Mouse (Mus musculus): Measurements from ENCODE around the gene Specc1l.
"Not testable (repeated sequence)": the region's sequence is repeated elsewhere in the genome, so short reads cannot be mapped to it uniquely, and the experiment has no call there.

Gene Specc1l

DNA sequence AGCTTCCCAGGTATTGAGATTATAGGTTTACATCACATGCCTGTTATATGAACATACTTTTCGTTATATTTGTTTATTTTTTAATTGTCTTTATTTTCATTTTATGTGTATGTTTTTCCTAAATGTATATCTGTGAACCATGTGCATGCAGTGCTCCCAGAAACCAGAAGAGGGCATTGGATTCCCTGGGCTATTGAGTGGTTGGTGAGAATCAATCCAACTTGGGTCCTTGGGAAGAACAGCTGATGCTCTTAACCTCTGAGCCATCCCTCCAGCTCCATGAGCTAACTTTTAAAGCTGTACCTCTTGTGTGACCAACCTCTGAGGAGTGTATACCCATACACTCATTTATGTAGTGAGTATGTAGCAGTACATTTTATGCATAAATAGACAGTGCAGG lies 65.6 kb downstream of the Specc1l start:
- peak; percentile 38 for DNase-seq (ENCODE audit: low read depth, low spot score)

DNA sequence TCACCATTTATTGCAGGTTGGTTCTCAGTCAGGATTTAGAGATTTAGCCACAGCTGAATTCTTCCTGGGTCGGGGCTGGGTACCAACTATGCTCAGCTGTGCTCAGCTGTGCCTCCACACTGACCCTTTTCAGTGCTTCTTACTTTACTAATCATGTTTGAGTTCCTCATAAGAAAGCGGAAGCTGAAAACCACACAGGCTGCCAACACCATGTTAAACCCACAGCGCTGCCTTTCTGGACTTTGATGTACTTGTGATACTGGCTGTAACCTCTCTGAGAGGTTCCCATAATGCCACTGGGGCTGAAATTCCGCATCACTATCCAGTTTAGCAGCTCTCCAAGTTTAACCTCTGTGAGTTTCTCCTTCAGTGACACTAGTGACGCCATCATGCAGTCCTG lies 70.8 kb downstream of the Specc1l start:
- no peak for DNase-seq (ENCODE audit: low read depth, low spot score)

DNA sequence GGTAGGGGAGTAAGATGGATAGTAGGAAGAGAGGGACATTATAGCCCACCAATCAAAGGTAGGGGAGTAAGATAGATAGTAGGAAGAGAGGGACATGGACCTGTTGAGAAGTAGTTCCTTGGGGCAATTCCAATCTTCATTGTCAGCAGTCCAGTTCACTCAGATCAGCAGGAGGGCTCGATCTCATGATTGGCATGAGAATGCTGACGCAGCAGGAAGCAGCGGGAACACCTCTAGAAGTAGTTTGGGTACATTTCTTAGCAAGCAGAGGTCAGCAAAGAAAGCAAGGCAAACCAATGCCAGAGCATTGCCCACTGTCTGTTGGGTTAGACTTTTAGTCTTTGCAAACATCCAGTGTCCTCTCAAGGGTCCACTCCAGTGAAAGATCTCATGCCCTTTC lies 71.9 kb downstream of the Specc1l start:
- peak; percentile 69 for DNase-seq (ENCODE audit: low read depth, low spot score)

DNA sequence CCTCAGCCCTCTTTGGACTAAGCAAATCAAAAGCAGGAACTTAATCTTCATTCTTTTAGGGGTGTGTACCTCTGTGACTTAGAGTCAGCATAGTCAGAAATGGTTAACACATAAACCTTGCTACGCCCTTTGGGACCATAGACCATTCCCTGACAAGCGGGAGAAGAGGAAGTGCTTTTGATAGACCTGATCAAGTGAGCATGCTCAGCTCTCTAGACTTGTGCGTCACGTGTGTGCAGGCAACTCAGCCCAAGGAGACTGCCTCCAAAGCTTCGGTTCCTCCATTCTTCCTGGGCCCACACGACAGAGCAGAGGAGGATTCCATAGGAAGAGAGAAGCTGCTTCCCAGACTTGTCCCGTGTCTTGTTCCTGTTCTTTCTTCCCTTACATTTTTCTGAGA lies 76.7 kb downstream of the Specc1l start:
- DNase-seq (ENCODE audit: low read depth, low spot score), result no peak

DNA sequence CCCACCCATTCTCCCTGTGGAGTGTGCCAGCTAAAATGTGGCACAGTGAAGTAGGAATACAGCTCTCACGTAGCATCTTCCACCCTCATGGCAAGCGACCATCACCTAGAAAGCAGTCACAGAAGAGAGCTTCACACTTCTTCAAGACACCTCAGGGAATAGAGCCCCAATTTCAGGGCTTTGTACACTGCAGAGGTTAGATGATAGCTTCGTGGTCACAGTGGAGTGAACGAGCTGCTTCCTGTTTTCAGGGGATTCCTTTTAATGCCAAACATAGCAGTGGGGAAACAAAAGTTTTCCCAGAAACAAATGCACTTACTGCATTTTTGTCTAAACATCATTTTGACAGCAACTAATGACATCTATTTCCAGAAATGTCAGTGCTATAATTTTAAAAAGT lies 77.5 kb downstream of the Specc1l start:
- no peak for DNase-seq (ENCODE audit: low read depth, low spot score)

DNA sequence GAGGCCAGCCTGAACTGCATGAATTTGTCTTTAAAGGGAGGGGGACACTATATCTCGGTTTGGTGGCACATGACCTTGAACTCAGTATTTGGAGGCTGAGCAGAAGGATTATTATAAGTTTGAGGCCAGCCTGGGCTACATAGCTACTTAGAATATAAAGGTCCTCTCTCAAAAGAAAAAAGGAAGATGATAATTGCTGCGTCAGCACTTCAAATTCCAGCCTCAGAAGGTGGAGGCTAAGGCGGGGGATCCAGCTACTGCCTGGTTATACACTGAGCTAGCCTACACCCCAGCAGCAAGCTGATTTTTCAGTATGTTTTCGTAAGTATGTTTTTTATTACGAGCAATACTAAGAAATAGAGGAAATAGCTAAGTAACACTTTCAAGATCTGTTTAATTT lies 78.8 kb downstream of the Specc1l start:
- DNase-seq (ENCODE audit: low read depth, low spot score), result no peak

DNA sequence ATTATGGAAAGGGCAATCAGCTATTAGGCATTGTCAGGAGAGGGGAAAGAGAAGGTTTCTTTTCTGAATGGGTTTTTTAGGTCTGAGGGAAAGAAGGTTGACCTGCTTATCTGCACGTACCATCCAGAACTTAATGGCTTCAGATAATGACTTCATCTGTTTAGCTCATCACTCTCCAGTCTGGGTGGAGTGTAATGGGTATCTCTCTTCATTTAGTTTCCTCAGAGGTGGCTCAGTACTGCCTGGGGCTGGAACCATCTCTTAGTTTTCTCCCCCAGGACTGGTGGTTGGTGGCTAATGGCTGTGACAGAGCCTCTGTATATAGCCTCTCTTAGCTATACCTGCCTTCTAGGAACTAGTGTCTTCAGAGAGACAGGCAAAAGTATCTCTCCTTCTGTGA lies 79.5 kb downstream of the Specc1l start:
- no peak for DNase-seq (ENCODE audit: low read depth, low spot score)

DNA sequence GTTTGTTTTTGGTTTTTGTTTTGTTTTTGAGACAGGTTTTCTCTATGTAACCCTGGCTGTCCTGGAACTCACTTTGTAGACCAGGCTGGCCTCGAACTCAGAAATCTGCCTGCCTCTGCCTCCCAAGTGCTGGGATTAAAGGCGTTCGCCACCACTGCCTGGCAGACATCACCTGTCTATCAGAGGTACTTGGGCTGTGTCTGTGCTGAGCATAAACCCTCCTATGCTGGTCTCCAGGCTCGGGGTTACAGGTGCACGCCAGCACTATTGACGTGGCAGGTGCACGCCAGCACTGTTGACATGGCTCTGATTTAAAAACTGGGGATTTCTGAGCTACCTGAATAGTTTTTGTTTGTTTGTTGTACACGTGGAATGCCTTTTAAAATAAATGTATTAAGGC lies 80.3 kb downstream of the Specc1l start:
- DNase-seq (ENCODE audit: low read depth, low spot score), result not testable (repeated sequence)

DNA sequence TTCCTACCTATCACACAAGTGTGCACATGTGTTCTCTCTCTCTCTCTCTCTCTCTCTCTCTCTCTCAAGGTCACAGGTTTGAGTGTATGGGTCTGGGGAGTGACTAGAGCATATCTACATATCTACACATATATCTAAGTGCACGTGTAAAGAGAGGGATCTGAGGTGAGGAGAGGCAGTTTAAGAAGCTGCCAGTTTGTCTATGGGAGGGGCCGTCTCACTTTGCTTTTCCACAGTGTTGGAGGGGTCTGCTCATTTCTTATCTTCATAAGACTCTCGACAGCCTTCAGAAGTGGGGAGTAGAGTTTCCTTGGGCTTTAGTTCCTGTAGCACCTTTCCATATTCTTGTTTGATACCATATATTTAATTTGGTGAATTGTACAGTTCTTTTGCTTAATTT lies 81.4 kb downstream of the Specc1l start:
- no peak for DNase-seq (ENCODE audit: low read depth, low spot score)

DNA sequence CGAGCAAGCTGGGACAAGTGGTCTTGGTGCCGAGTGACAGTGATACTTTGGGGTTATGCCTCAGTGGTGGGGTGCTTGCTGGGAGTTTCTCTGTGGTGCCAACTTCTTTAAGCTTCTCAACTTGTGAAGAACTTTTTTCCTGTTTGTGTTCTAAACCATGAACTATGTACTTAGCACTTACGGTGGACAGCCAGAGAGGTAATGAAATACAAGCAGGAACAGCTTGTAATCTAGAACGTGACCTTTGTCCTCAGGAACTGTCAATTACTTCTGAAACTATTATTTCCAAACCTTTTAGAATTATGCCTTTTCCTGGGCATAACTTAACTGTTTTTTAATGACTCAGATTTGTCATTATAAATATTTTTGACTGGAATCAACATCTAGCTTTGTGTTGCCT lies 82.5 kb downstream of the Specc1l start:
- DNase-seq (ENCODE audit: low read depth, low spot score), result no peak

DNA sequence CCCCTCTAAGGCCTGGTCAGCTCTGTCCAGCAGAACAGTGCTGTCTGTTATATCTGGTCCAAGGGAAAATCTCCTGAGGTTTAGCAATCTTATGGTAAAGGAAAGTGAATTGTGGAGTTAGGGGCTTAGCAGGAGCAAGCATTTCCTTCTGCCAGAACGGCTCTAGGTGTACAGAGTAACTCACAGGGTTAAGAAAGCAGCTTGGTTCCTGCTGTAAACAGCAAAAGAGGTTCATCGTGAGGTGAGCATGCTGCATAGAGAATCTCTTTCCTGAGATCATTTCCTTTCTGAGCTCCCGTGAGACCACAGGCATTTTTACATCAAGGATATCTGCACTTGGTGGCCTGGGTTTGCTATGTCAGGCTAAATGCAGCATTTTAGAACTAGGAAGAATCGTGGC lies 83.1 kb downstream of the Specc1l start:
- no peak for DNase-seq (ENCODE audit: low read depth, low spot score)

DNA sequence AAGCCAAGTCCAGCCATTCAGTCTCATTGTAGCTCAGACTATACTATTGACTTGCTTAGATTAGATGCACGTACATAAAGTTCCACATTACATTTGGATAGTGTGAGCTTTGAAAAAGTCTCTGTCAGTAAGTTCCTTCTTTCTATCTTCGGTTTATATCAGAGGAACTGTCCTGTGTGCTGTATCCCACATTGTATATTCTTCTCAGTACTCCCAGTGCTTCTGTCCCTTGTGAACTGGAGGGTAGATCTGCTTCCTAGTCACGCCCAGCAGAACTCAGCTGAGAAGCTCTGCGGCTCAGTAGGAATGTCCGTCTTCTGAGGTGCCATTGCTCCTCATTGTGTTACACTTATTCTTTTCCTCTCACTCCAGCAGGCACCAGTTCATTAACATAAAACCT lies 86.7 kb downstream of the Specc1l start:
- no peak for DNase-seq (ENCODE audit: low read depth, low spot score)

DNA sequence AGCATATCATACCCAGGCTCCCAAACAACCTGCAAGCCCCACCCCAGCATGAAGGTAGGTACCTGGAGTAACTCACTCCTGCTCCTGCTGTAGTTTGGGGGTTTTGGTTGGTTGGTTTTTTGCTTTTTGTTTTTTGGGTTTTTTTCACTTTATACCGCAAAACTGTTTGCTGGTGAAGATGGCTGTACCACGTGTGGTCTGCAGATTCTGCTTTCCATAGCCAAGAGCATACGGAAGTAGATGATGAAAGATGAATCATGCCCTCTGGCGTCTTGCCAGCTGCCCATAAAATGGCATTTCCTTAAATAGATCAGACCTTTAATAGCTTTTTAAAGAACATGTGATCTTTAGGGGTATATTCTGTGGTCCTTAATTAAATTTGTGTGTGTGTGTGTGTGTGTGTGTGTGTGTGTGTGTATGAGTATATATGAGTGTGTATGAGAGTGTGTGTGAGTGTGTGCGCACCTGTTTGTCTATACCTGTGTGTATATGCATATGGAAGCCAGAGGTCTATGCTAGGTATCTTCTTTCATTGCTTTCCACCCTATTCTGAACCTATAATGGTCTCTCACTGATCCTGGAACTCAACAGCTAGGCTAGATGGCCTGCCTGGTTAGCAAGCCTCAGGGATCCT lies 88.0 kb downstream of the Specc1l start:
- no peak for DNase-seq (ENCODE audit: low read depth, low spot score)

DNA sequence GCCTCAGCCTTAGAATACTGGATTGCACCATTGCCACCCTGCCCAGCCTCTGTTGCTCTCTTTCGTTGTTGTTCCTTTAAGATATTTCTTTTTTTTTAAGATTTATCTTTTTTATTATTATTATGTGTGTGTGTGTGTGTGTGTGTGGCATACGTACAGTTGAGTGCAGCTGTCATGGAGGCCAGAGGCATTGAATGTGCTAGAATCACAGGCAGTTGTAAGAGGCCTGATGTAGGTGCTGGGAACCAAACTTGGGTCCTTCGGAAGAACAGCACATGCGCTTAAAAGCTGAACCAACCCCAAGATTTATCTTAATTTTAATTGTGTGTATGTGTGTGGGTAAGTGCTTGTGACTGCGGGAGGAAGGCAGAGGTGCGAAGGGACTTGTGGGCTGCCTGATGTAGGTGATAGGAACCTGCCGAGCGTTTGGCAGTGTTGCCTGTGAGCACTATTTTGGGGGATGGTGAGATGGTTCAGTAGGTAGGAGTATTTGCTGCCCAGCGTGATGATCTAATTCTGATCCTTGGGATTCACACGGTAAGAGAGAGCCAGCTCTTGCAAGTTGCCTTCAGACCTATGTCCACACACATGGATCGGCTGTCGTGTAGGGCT lies 89.4 kb downstream of the Specc1l start:
- no peak for DNase-seq (ENCODE audit: low read depth, low spot score)

DNA sequence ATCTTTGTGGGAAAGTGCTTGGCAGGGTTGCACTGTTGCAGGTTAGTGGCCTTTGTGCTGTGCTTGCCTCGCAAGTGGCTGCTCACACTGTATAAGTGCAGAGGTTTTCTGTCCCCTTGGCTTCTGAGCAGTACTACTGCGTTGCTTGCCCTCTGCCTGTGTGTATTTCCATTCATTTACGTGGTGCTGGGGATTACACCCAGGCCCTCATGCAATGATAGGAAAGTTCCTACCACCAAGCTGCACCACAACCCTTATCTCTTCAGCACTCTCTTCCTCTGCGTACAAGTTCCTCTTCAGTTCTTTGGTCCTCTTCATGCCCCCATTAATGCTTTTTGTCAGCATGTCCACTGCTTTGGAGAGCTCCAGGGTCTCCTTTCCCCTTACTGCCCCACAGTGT lies 90.1 kb downstream of the Specc1l start:
- DNase-seq (ENCODE audit: low read depth, low spot score), result no peak

DNA sequence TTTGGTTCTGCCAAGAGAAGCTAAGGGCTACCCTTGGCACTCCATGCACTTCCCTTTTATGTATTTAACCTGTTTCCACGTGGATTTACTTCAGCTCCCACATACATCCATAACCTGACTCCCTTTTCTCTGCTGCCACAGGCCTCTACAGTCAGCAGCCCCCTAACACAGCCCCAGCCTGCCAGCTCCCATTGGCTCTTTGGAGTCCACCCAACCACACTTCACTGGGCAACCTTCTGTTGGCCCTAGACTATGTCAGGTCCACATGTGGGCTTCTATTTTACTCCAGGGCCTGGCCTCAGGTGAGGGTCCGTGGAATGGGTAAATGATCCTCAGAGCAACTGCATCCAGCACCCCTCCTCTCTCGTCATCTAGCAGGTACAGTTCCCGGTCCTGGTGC lies 90.7 kb downstream of the Specc1l start:
- no peak for DNase-seq (ENCODE audit: low read depth, low spot score)

DNA sequence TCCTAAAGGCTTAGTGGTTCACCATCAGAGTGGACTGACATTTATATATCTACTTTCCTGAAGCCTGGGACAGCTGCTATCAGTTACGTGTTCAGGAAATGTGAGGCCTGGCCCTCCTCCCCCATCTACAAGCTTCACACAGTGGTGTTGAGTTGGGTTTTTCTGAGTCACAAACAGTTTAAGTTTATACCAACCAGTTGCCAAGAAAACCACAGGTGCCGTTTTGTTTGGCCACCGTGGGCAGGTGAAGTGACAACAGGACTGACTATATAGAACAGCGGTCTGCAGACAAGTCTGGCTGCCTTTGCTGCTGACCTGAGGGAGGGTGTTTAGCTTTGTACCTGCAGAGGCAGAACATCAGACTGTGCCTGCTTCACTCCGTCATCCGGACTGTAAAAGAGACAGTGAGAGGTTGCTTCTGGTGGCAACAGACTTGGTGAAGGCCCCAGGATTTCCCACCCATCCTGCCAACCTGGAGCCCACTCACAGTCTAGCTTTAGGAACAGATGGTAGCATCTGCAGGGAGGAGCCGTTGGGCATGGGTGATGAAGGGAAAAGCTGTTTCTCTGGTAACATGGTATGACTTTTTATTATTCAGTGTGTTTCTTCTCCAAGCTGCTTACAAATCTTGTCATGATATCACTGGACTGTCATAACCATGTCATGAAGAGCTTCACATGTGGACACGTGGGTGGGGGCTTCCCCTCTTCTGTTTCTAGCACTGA lies 91.6 kb downstream of the Specc1l start:
- DNase-seq (ENCODE audit: low read depth, low spot score), result no peak

DNA sequence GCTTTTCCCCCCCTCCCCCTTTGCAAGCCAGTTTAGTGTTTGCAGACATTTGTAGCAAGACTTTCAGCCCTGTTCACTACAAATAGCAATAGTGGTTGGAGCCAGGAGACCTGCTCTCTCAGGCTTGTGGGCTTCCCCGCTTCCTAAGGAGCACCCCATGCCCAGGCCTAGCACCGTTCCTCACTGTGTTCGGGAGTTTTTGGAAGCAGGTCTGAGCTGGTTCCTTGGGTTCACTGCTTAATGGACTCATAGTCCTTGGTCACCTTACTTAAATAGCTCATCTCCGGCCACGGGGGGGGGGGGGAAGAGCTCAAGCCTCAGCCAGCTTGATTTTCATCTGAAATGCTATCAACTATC lies 92.2 kb downstream of the Specc1l start:
- DNase-seq (ENCODE audit: low read depth, low spot score), result no peak

DNA sequence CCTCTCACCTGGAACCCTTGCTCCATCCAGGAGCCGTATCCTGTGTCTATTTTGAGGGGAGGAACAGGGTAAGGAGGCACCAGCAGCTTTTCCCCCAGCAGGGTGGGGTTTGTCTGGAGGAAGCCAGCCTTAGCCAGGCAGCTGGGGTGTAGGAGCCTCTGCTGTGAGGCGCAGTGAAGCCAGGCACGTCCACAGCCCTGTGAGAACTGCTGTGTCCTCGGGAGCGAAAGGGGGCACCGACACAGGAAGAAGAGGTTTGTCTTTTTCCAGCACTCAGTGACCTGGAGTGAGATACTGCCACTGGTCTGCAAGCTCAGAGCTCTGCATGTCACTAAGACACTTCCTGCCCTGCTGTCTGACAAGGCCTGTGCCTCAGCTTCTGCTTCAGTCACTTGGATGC lies 92.5 kb downstream of the Specc1l start:
- no peak for DNase-seq (ENCODE audit: low read depth, low spot score)

DNA sequence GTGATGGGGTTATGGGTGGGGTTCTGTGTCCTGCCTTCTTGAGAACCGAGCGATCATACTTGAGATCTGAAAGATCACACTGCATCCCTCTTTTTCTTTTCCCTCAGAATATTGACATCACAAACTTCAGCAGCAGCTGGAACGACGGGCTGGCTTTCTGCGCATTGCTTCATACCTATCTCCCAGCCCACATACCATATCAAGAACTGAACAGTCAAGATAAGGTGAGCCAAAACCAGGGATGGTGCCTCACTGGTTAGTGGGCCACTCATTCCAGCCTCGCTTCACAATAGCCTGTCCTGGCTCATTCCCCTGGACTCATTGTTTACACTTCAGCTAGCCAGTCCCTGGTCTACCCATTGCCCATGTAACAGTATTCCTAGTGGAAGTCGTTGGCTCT lies 95.3 kb downstream of the Specc1l start:
- DNase-seq (ENCODE audit: low read depth, low spot score), result no peak

DNA sequence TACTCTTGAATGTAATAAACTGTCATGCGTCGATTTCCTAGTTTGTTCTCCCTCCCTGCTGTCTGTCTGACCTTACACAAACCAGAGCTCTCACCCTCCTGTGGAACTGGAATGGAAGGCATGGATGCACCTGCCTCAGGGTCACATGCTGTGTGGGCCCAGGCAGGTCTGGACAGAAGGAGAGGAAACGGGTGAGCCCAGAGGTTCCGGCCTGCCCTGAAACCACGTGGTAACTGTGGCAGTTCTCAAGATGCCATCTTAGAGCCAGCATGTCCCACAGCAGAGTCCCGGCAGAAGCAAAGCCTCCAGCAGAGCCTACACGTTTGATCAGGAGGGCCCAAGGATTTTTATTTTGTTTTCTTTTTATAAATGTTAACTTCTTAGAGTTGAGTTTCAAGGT lies 100.5 kb downstream of the Specc1l start:
- no peak for DNase-seq (ENCODE audit: low read depth, low spot score)

DNA sequence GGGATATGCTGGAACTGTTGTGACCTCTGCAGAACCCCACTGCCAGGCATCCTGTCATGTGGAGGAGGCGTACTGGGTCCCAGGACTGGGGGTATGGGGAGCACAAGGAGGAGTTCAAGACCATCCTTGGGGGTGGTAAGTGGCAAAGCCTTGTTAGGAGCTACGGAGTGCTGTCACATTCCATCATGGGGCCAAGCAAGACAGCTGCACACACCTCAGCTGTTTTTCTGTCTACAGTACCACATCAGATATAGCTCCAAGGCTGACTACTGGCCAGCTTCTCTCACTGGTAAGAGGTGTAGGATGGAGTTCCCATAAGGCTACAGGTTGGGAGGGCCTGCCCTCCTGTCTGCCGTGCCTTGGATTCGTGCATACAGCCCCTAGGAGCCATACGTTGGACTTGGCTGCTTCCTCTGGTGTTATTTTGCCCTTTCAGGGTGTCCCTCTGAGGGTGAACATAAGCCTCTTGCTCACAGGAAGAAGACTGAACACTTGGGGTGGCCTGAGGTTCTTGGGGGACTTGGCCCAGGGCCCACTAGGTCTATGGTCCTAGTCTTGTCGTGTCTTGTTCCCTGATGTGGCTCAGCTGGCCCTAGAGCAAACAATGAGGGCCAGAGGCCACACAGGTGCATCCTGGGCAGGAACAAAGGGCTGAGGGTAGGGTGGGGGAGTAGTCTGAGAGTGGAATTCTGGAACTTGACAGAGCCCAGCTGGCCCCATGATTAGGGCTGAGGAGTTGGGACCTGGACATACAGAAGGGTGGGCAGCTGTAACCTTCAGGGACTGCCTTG lies 102.5 kb downstream of the Specc1l start:
- DNase-seq (ENCODE audit: low read depth, low spot score), result no peak

DNA sequence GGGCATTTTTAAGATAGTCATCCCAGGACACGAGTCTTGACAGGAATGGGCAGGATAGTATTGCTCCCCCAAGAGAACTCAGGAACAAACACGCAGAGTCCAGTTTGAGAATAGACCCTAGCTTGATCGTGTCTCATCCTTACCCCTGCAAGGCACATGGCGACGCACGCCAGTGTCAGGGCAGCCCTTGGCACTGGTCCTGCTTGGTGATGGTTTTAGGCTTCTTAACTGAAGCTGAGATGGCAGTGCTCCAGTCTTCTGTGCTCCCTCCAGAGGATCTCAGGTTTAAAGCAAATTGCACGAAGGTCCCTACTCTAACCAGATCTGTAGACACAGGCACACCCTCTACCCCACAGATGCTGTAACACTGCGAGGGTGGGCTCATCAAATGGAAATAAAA lies 103.9 kb downstream of the Specc1l start:
- DNase-seq (ENCODE audit: low read depth, low spot score), result no peak

All from ZHBTc4 (cell line).